Mouse (Mus musculus) kidney, adult 11 months (tissue): Measurements from ENCODE around the gene Pcbp1.
"Not testable (repeated sequence)": the region's sequence is repeated elsewhere in the genome, so short reads cannot be mapped to it uniquely, and the experiment has no call there.

Experiments
- DNase-seq: peaks from one replicate; pipeline ENCODE4 v3.0.0; 2022

Gene Pcbp1

DNA sequence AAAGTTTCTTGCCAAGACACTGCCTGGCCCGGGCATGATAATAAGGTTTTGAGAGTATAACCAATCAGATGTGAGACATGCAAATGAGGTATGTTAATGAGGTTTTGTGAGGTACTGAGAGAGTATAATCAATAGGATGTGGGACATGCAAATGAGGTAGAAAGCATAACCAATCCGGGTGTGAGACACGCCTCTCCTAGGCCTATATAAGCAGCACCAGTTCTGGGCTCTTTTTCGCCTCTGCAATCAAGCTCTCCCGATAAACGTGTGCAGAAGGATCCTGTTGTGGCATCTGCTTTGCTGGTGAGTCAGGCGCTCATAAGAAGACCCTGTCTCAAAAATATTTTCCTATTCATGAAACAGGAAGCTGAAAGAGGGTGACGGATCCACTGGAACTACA lies 35.7 kb downstream of the Pcbp1 start:
- not testable (repeated sequence) for DNase-seq

DNA sequence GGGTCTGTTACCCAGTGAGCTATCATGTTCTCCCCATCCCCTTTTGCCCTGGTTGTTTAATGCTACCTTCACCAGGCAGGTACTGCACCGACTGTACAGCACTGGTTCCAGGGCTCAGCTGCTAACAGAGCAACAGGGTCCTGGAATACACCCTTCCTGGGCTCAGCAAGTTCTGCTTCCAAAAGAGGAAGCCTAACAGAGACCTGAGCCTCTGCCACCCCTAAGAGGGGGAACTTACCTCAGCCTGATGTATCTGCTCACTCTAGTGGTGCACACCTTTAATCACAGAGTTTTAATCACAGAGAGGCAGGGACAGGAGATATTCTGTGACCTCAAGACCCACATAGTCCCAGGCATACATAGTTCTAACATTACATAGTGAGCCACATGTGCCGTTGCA lies 36.2 kb downstream of the Pcbp1 start:
- no peak for DNase-seq

DNA sequence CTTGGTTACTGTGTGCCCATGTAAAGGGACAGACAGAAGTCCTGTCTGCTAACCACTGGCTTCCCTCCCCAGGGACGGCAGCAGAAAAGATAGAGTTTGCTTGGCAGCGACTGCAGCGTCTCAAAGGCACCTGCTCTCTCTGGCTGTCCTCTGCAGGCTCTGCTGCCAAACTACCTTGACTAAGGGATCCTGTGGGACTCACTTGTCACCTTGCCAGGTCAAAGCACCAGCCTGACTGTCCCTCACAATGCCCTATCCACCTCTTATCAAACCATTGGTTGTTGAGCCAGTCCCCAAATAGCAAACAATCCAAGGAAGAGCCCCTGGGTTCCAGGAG lies 38.0 kb downstream of the Pcbp1 start:
- no peak for DNase-seq

DNA sequence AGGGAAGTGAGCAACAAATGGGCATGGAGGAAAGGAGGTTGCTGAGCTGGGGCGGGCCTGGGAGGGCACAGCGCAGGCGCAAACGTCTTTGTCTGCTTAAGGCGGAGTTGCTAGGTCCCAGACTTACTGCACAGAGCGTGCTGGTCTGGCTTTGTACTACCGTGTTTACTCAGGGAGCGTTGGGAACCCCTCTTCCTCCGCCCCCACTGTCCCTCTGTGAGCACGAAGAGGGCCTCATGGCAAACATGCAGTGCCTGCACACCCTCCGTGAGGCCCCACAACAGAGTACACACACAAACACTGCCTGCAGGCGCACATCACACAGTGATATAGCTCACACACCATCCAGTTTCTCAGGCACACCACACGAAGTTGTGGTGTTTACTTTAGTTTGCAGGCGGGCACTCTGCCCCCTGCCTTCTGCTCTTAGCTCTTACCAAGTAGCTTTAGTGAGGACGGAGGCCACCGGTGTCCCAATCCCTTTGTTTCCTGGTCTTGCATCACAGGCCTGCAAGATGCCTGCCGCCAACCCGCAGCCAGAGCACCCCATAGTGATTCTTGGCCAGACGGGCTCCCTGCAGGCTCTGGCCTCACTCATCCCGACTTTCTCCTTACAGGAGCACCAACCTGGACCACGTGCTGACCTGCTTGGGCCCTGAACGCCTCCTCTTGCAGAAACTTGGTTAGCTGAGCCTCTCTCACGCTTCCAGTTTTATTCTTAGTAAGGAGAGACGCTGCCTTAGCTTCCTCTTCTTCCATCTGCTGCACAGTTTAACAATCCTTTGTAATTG lies 38.6 kb downstream of the Pcbp1 start:
- DNase-seq, result peak; percentile 53

DNA sequence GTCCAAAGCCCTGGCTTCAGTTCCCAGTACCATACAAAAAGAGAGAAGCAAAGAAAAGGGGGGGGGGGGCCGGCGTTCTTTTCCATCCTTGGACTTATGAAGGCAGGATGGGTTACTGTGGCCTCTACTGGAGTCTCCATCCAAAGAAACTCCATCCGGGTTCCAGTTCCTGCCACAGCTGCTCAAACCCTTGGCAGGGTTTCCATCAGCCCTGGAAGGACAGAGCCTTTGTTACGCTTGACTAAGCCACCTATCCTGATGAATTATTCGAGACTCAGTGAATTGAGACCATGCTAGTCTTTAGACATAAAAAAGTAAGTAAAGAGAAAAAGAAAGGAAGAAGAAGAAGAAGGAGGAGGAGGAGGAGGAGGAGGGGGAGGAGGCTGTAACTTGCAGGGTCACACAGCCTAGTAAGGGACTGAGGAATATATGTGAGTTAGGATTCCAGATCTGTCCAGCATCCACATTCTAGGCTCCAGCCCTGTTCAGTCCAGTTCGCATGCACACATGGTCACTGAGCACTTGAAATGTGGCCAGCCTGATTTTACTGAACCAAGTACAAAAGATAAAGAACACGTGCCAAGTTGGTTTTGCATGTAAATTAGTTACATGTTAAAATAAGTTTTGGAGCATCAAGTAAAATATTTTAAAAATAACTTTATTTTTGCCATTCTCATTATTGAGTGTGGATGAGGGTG lies 40.0 kb downstream of the Pcbp1 start:
- DNase-seq, result peak; percentile 62

DNA sequence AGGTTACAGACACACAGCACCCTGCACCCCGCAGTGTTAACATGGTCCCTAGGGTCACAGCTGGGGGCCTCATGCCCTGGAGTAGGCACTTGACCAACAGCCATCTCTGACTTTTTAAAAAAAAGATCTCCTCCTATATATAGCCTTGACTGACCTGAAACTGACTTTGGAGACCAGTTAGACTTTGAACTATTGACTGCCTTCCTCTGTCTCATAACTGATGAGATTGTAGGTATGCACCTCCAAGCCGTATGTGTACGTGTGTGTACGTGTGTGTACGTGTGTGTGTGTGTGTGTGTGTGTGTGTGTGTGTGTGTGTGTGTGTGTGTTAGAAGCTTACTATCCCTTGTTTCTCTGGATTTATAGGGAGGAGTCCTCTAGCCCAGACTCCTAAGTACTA lies 44.2 kb downstream of the Pcbp1 start:
- no peak for DNase-seq

DNA sequence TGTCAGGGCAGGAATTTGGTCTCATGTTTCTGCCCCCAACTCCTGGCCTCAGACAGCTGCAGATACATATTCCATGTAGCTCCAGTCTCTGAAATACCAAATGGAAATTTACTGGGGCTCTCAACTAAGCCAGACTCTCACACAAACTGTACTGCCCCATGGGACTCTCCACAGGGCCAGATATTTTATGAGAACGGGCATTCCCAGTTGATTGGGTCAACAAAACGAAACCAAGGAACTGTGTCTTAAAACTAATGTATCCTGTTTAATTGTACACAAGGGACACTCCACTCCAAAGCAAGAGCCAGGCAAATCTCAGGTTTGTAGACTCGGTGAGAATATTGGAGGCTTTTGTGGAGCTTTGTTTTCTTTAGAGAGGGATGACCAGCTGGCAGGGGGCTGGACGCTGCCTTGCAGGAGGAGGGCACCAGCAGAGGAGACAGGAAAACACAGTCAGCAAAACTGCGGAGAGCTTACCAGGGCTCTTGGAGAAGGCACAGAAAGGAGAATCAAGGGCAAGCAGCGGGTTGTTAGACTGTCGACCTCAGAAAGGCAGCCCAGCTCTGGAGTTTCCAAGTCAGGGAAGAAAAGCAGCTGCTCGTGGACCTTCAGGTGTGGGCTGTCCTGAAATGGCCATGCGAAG lies 45.8 kb downstream of the Pcbp1 start:
- DNase-seq, result peak; percentile 70

DNA sequence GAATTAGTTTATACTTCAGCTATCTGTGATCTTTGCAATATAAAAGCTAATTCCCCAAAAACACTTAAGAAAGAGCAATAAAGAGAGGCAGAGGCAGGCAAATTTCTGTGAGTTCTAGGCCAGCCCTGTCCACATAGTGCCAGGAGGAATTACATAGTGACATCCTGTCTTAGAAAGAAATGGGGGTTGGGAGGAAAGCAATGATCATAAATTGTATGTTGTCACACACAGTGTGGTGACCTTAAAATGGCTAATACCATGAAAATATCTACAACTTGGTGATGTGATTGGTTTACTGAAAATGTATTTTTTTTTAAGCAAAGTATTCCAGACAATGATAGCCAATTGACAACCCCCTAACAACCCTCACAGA lies 46.3 kb downstream of the Pcbp1 start:
- no peak for DNase-seq

DNA sequence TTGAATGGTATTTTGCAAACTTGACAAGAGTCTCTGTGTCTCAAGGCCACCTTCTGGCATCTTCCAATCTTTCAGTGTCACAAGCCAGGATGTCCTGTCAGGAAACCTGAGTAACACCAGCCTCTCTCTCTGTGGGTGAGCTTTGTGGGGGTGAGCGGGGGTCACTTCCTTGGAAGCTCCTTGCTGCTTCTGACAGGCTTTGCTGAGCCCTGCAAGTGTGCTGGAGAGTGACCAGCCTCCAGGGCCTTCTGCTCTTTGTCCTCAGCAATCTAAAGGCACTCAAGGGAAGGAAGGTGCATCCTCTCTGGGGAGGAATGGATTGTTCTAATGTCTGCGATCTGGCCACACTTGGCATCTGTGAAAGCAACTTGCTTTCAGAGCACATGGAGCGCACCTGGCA lies 46.8 kb downstream of the Pcbp1 start:
- DNase-seq, result peak; percentile 72

DNA sequence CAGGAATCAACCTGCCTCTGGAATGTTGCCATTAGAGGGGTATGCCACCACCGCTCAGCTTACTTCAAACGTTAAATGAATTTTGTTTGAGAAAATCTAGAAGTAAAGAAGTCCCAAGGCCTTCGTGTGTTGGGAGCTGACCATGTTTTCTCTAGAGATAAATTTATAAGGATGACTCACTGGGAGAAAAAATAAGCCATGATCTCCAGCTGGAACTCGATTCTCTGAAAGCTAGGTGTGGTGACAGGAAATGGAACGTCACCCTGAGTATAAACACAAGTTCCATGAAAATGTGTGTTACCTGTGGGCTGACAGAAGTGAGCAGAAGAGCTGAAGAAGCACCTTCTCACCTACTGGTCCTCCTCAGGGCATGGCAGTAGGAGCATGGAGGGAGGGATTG lies 49.2 kb downstream of the Pcbp1 start:
- DNase-seq, result no peak

DNA sequence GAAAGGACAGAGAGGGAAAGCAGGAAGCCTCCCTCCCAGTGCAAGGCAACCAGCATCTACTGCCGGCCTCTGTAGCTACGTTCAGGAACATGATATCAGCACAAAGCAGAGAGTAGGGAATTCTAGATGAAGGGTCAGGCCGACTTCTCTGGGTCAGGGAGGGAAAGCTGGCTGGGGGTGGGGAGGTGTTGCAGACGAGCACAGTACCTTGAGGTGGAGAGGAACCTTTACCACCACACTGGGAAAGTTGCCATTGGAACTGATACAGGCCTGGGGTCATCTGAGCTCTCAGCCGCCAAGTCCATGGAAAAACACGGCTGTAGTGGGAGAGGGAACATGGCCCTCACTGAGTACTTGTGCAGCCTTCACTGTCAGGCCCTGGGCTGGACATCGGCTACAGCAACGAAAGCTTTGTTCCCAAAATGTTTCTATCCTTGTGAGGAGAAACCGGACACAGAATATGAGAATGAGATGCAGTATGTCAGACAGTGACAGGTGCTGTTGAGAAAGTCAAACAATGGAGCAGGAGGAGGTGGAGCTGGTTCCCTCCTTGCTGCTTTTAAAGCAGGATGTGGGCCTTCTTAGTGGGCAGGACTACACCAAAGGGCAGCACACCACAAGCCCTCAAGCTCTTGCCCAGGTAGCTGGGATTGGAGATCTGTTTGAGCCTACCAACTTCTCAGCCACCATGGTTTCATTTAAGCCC lies 50.5 kb downstream of the Pcbp1 start:
- DNase-seq, result no peak

DNA sequence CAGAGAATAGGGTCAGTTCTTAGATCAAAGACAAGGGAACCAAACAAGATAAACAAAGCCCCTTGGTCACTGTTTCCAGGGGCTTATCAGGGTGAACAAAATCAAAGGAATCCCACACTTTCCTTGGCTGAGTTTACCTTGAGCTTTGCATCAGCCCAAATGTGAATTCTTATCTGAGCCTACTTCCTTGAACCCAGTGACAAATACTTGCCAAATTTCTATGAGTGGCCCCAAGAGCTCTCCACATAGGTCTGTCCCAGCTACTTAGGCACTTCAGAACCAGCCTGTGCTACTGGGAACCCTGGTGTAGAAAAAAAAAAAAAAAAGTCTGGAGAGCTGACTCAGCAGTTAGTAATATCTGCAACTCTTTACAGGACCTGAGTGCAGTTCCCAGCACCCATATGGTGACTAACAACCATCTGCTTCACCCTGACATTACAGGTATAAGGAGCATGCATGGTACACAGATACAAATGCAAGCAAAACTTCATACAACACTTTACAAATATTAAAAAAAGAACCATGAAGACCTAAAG lies 51.4 kb downstream of the Pcbp1 start:
- peak; percentile 0 for DNase-seq
